Mouse (Mus musculus): ENCODE data around the gene Stab2. TPM values are rescaled to one million over a fixed set of nuclear protein-coding genes. Genes with fewer than 3 reads are reported as not detected.

The Stab2 gene
- polyA plus RNA-seq, 1 experiment from 2014 or later: 0.04 TPM

GRCm38 (mm10) chr10:86815133-86815532 lies 192.7 kb downstream of the Stab2 start:
- ATAC-seq (ENCODE audit: low FRiP score, low read depth): no peak
- no peaks in the 10 kb centered on the region for H3K36me3 ChIP-seq

GRCm38 (mm10) chr10:86814292-86815131 lies 193.3 kb downstream of the Stab2 start:
- Histone ChIP-seq H3K27ac (replicated peaks) (no peak overlapping the region), H3K9me3 (no peaks in the 10 kb centered on the region), H3K4me1 (peaks cover 2% of the 10 kb centered on the region; the same call in 1 of the 2 replicates), H3K4me3 (no peak overlapping the region), H3K36me3 (no peaks in the 10 kb centered on the region), H3K4me2 (replicated peaks) (no peak overlapping the region), H3K9ac (replicated peaks) (no peak overlapping the region), H3K27me3 (no peaks in the 10 kb centered on the region)
- no peak for ATAC-seq (ENCODE audit: low FRiP score, low read depth)
- 86% methylated on average over 19 of the region's 19 CpGs for WGBS

More at GRCm38 (mm10) chr10:86815133-86815532, 192.7 kb downstream of the Stab2 start:
- Histone ChIP-seq H3K9ac (replicated peaks) (no peak overlapping the region), H3K4me1 (peaks cover 8% of the 10 kb centered on the region), H3K9me3 (no peaks in the 10 kb centered on the region), H3K27me3 (no peaks in the 10 kb centered on the region), H3K4me3 (no peak overlapping the region), H3K4me2 (replicated peaks) (no peak overlapping the region), H3K27ac (replicated peaks) (no peak overlapping the region)
- WGBS: 84% methylated on average over 7 of the region's 7 CpGs

- WGBS: 89% methylated on average over 5 of the region's 5 CpGs
- ATAC-seq (ENCODE audit: low FRiP score, low read depth): no peak
- H3K9me3 ChIP-seq: no peaks in the 10 kb centered on the region
Measured at GRCm38 (mm10) chr10:86810612-86811011, 197.2 kb downstream of the Stab2 start.

GRCm38 (mm10) chr10:86810000-86810399 lies 197.8 kb downstream of the Stab2 start:
- H3K4me2 ChIP-seq (replicated peaks): no peak overlapping the region
- H3K9me3 ChIP-seq: no peaks in the 10 kb centered on the region
- 83% methylated on average over 9 of the region's 9 CpGs for WGBS
- H3K27ac ChIP-seq (replicated peaks): no peak overlapping the region
- no peak overlapping the region for H3K9ac ChIP-seq (replicated peaks)
- no peak overlapping the region for H3K4me3 ChIP-seq
- no peaks in the 10 kb centered on the region for H3K27me3 ChIP-seq
- no peaks in the 10 kb centered on the region for H3K4me1 ChIP-seq
- no peak for ATAC-seq (ENCODE audit: low FRiP score, low read depth)
- H3K36me3 ChIP-seq: no peaks in the 10 kb centered on the region

More at GRCm38 (mm10) chr10:86810612-86811011, 197.2 kb downstream of the Stab2 start:
- no peaks in the 10 kb centered on the region for H3K36me3 ChIP-seq
- no peak overlapping the region for H3K9ac ChIP-seq (replicated peaks)
- H3K27me3 ChIP-seq: no peaks in the 10 kb centered on the region
- no peak overlapping the region for H3K27ac ChIP-seq (replicated peaks)
- no peaks in the 10 kb centered on the region for H3K4me1 ChIP-seq
- H3K4me3 ChIP-seq: no peak overlapping the region
- H3K4me2 ChIP-seq (replicated peaks): no peak overlapping the region

GRCm38 (mm10) chr10:86808013-86808758 lies 199.6 kb downstream of the Stab2 start:
- Histone ChIP-seq H3K4me2 (replicated peaks) (no peak overlapping the region), H3K4me3 (no peak overlapping the region), H3K4me1 (no peaks in the 10 kb centered on the region), H3K9ac (replicated peaks) (no peak overlapping the region), H3K36me3 (no peaks in the 10 kb centered on the region), H3K9me3 (no peaks in the 10 kb centered on the region), H3K27ac (replicated peaks) (no peak overlapping the region), H3K27me3 (no peaks in the 10 kb centered on the region)
- no peak for ATAC-seq (ENCODE audit: low FRiP score, low read depth)
- WGBS: 80% methylated on average over 15 of the region's 15 CpGs

- ATAC-seq (ENCODE audit: low FRiP score, low read depth): no peak
- no peak overlapping the region for H3K4me3 ChIP-seq
- no peaks in the 10 kb centered on the region for H3K36me3 ChIP-seq
- H3K27me3 ChIP-seq: no peaks in the 10 kb centered on the region
- H3K9ac ChIP-seq (replicated peaks): no peak overlapping the region
- H3K9me3 ChIP-seq: no peaks in the 10 kb centered on the region
- no peak overlapping the region for H3K27ac ChIP-seq (replicated peaks)
- H3K4me1 ChIP-seq: no peaks in the 10 kb centered on the region
- 100% methylated on average over 1 of the region's 1 CpGs for WGBS
- H3K4me2 ChIP-seq (replicated peaks): no peak overlapping the region
Measured at GRCm38 (mm10) chr10:86807362-86807761, 200.5 kb downstream of the Stab2 start.

- H3K4me3 ChIP-seq: no peak overlapping the region
- H3K27me3 ChIP-seq: no peaks in the 10 kb centered on the region
- WGBS: 91% methylated on average over 5 of the region's 5 CpGs
- H3K36me3 ChIP-seq: no peaks in the 10 kb centered on the region
- H3K27ac ChIP-seq (replicated peaks): no peak overlapping the region
- H3K4me1 ChIP-seq: 0 out of 2 replicates have a peak, but pooled peaks cover 3% of the 10 kb centered on the region
- no peaks in the 10 kb centered on the region for H3K9me3 ChIP-seq
- no peak overlapping the region for H3K9ac ChIP-seq (replicated peaks)
- H3K4me2 ChIP-seq (replicated peaks): no peak overlapping the region
- ATAC-seq (ENCODE audit: low FRiP score, low read depth): no peak
Measured at GRCm38 (mm10) chr10:86796073-86796741, 211.6 kb downstream of the Stab2 start.

GRCm38 (mm10) chr10:86794794-86795535 lies 212.9 kb downstream of the Stab2 start:
- ATAC-seq (ENCODE audit: low FRiP score, low read depth): no peak
- 92% methylated on average over 9 of the region's 9 CpGs for WGBS
- H3K9ac ChIP-seq (replicated peaks): no peak overlapping the region

GRCm38 (mm10) chr10:86794196-86794595 lies 213.6 kb downstream of the Stab2 start:
- ATAC-seq (ENCODE audit: low FRiP score, low read depth): no peak
- Histone ChIP-seq H3K9me3 (no peaks in the 10 kb centered on the region), H3K4me2 (replicated peaks) (no peak overlapping the region), H3K9ac (replicated peaks) (no peak overlapping the region), H3K27ac (replicated peaks) (no peak overlapping the region), H3K27me3 (no peaks in the 10 kb centered on the region), H3K36me3 (no peaks in the 10 kb centered on the region), H3K4me1 (0 out of 2 replicates have a peak, but pooled peaks cover 3% of the 10 kb centered on the region), H3K4me3 (no peak overlapping the region)
- WGBS: 85% methylated on average over 4 of the region's 4 CpGs

More at GRCm38 (mm10) chr10:86794794-86795535, 212.9 kb downstream of the Stab2 start:
- H3K27me3 ChIP-seq: no peaks in the 10 kb centered on the region
- no peak overlapping the region for H3K4me2 ChIP-seq (replicated peaks)
- H3K36me3 ChIP-seq: no peaks in the 10 kb centered on the region
- H3K9me3 ChIP-seq: no peaks in the 10 kb centered on the region
- H3K27ac ChIP-seq (replicated peaks): no peak overlapping the region
- no peak overlapping the region for H3K4me3 ChIP-seq
- 0 out of 2 replicates have a peak, but pooled peaks cover 3% of the 10 kb centered on the region for H3K4me1 ChIP-seq

- WGBS: 70% methylated on average over 2 of the region's 2 CpGs
- Histone ChIP-seq H3K9me3 (no peaks in the 10 kb centered on the region), H3K4me2 (replicated peaks) (no peak overlapping the region), H3K36me3 (no peaks in the 10 kb centered on the region), H3K4me3 (no peak overlapping the region), H3K4me1 (0 out of 2 replicates have a peak, but pooled peaks cover 3% of the 10 kb centered on the region), H3K27ac (replicated peaks) (no peak overlapping the region), H3K27me3 (no peaks in the 10 kb centered on the region), H3K9ac (replicated peaks) (no peak overlapping the region)
- ATAC-seq (ENCODE audit: low FRiP score, low read depth): no peak
Measured at GRCm38 (mm10) chr10:86793509-86793951, 214.3 kb downstream of the Stab2 start.

GRCm38 (mm10) chr10:86791507-86792184 lies 216.2 kb downstream of the Stab2 start:
- 82% methylated on average over 7 of the region's 7 CpGs for WGBS
- Histone ChIP-seq H3K9me3 (no peaks in the 10 kb centered on the region), H3K4me2 (replicated peaks) (no peak overlapping the region), H3K4me1 (peaks cover 5% of the 10 kb centered on the region; the same call in 1 of the 2 replicates), H3K27ac (replicated peaks) (no peak overlapping the region), H3K36me3 (no peaks in the 10 kb centered on the region), H3K9ac (replicated peaks) (no peak overlapping the region), H3K4me3 (no peak overlapping the region), H3K27me3 (no peaks in the 10 kb centered on the region)
- no peak for ATAC-seq (ENCODE audit: low FRiP score, low read depth)
